ENCODE assay signal across 19 mouse cellular contexts in the genomic region with DNA sequence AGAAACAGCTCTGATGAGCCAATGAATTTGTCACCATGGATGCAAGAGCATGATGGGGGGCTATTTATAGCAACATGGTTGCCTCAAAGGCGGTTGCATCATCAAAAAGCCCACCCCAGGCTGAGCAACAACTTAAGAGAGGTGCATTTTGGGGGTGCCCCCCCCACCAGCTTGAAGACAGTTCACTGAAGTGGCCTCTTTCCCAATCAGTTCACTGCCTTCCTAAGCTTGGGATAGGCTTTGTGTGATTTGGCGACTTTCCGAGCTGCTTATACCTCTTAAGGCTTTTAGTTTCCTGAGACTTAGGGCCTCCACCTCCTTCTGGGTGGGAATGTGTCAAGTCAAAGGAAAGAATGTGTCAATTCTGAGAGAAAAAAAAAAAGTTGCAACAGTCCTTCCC. TPM values are rescaled to one million over a fixed set of nuclear protein-coding genes. Genes with fewer than 3 reads are reported as not detected.
A peak's percentile ranks its signal among the peaks of the same experiment; 100 is the strongest.
DNase-seq lines count a peak whose midpoint lies in the region; ATAC-seq lines count a peak whose summit lies in the region.
"Had no signal": no experiment of that assay in that cellular context is flagged by ENCODE, and none has a peak within 500 bp of the region (broad histone marks: within the 10 kb centered on the region; RNA-seq: fewer than 3 reads in every experiment).

No protein-coding gene starts in this region.

- H3K4me2 ChIP-seq in lung, embryonic 16.5 days (ENCODE audit: low read depth, low read length) = no peak overlapping the region
- no peak overlapping the region for H3K4me2 ChIP-seq in hindbrain, embryonic 11.5 days (replicated peaks; ENCODE audit: low read depth, low read length)
- H3K4me2 ChIP-seq: embryonic facial prominence, embryonic 13.5 days; forebrain, embryonic 13.5 days; heart, embryonic 12.5 days; hindbrain, embryonic 12.5 days had no signal

- peak overlapping the region; percentile 72 for H3K27ac ChIP-seq in lung, embryonic 16.5 days (ENCODE audit: low read length)
- H3K27ac ChIP-seq in hindbrain, embryonic 11.5 days (ENCODE audit: low read depth, low read length) = no peak overlapping the region
- H3K27ac ChIP-seq: embryonic facial prominence, embryonic 13.5 days; forebrain, embryonic 13.5 days; hindbrain, embryonic 12.5 days; hindbrain, postnatal 0 days had no signal

- H3K36me3 ChIP-seq in lung, embryonic 16.5 days (ENCODE audit: control insufficient read depth, insufficient read depth, low read length) = no peaks in the 10 kb centered on the region
- no peaks in the 10 kb centered on the region for H3K36me3 ChIP-seq in hindbrain, embryonic 11.5 days (ENCODE audit: control insufficient read depth, insufficient read depth, low read length)
- H3K36me3 ChIP-seq: embryonic facial prominence, embryonic 13.5 days; heart, embryonic 12.5 days; hindbrain, embryonic 12.5 days had no signal

- no peak overlapping the region for H3K9ac ChIP-seq in lung, embryonic 16.5 days (ENCODE audit: low read length)
- no peak overlapping the region for H3K9ac ChIP-seq in hindbrain, embryonic 11.5 days (ENCODE audit: low read depth, low read length)
- H3K9ac ChIP-seq: embryonic facial prominence, embryonic 13.5 days; forebrain, embryonic 13.5 days; heart, embryonic 12.5 days; hindbrain, embryonic 12.5 days had no signal

- peak; percentile 49 for DNase-seq in NIH3T3 (ENCODE audit: low read depth)
- DNase-seq in lung, adult 18-20 months = peak; percentile 79 to 89
- DNase-seq in lung, postnatal 25 days (ENCODE audit: low spot score) = peak; percentile 77
- no peak for DNase-seq in hindbrain, embryonic 11.5 days (ENCODE audit: low spot score)
- DNase-seq in thymus, postnatal 4 days = no peak
- DNase-seq in right cerebral cortex, adult 2 months (ENCODE audit: low spot score in 2 of 2) = no peak
- DNase-seq: adrenal gland, adult 8-10 months; adrenal gland, postnatal 36 days; cerebellum, adult 11 months; cerebellum, adult 9-10 months; cerebellum, postnatal 25 days; gastrocnemius, postnatal 14 days; heart, postnatal 36 days had no signal

- WGBS in lung, embryonic 16.5 days = 55% methylated on average over 3 of the region's 3 CpGs
- 86% methylated on average over 3 of the region's 3 CpGs for WGBS in hindbrain, embryonic 11.5 days

- no peaks in the 10 kb centered on the region for H3K9me3 ChIP-seq in lung, embryonic 16.5 days (ENCODE audit: control insufficient read depth, low read length)
- H3K9me3 ChIP-seq in hindbrain, embryonic 11.5 days (ENCODE audit: control insufficient read depth, low read length) = no peaks in the 10 kb centered on the region
- H3K9me3 ChIP-seq: embryonic facial prominence, embryonic 13.5 days; forebrain, embryonic 13.5 days; heart, embryonic 12.5 days; hindbrain, embryonic 12.5 days had no signal

- no peaks in the 10 kb centered on the region for H3K27me3 ChIP-seq in lung, embryonic 16.5 days (ENCODE audit: control insufficient read depth, insufficient read depth, low read depth, low read length)
- no peaks in the 10 kb centered on the region for H3K27me3 ChIP-seq in hindbrain, embryonic 11.5 days (ENCODE audit: control insufficient read depth, insufficient read depth, low read length)
- H3K27me3 ChIP-seq: embryonic facial prominence, embryonic 13.5 days; forebrain, embryonic 13.5 days; hindbrain, embryonic 12.5 days had no signal

- H3K4me1 ChIP-seq in lung, embryonic 16.5 days (replicated peaks; ENCODE audit: control insufficient read depth, insufficient read depth, low read length) = peaks cover 20% of the 10 kb centered on the region
- H3K4me1 ChIP-seq in hindbrain, embryonic 11.5 days (replicated peaks; ENCODE audit: control insufficient read depth, insufficient read depth, low read length) = no peaks in the 10 kb centered on the region

- ATAC-seq in lung, embryonic 16.5 days (ENCODE audit: low read depth) = peak; percentile 75
- ATAC-seq in hindbrain, embryonic 11.5 days (ENCODE audit: low FRiP score) = no peak
- ATAC-seq: forebrain, embryonic 13.5 days; hindbrain, postnatal 0 days had no signal

- no peak overlapping the region for H3K4me3 ChIP-seq in lung, embryonic 16.5 days (ENCODE audit: low read length)
- H3K4me3 ChIP-seq in hindbrain, embryonic 11.5 days (ENCODE audit: low read depth, low read length) = no peak overlapping the region
- H3K4me3 ChIP-seq: embryonic facial prominence, embryonic 13.5 days; forebrain, embryonic 13.5 days; heart, embryonic 12.5 days; hindbrain, embryonic 12.5 days had no signal

RNA-seq across cellular contexts. Expression of a gene that starts 20.1 kb away (rescaled TPM):
- 9.3 and 9.6 TPM in 2 replicates for polyA plus RNA-seq in lung, embryonic 16.5 days (2015; fragmentation: Nextera tagmentation; extraction: Ambion mirVana)
- 36.7 and 40.1 TPM in 2 replicates for polyA plus RNA-seq in hindbrain, embryonic 11.5 days (2014; fragmentation: Nextera tagmentation; extraction: Ambion mirVana)

RNA-seq across cellular contexts. Expression of a gene that starts 49.1 kb away (rescaled TPM):
- 16.7 and 17.2 TPM in 2 replicates for polyA plus RNA-seq in lung, embryonic 16.5 days (2015; fragmentation: Nextera tagmentation; extraction: Ambion mirVana)
- polyA plus RNA-seq in hindbrain, embryonic 11.5 days (2014; fragmentation: Nextera tagmentation; extraction: Ambion mirVana) = 18.0 and 20.3 TPM in 2 replicates

Comparison
In these comparisons a context has a peak if more than half of its experiments do, and no peak if none do; other contexts are left out.
1. DNase-seq: peak in NIH3T3 (single experiment), lung, adult 18-20 months (2 of 2) and lung, postnatal 25 days (single experiment); none in hindbrain, embryonic 11.5 days (single experiment), thymus, postnatal 4 days (single experiment) and right cerebral cortex, adult 2 months (0 of 2).